Mouse (Mus musculus): ENCODE measurements around the gene Nfib.

DNA sequence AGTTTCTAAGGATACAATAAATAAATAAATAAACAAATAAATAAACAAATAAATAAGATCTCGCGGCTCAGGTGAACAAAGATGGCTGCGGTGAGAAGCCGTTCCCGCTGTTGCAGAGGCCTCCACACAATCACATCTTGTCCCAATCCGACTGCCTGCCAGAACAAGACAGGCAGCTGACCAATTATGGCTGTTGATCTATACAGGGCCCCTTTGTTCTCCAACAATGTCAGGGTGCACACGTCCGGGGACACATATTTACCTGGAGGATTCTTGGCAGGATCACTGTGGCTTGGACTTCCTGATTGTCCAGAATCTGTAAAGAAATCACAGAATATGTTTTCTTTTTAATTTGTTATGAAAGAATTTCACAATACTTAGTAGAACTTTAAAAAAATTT is 322.2 kb downstream of the Nfib start:
- TF ChIP-seq CTCF (IDR thresholded peaks at IDR 0.05; ENCODE audit: borderline replicate concordance, control insufficient read depth, extremely low read depth, insufficient read depth, low read length, poor library complexity), result no peak
- TF ChIP-seq POLR2A (IDR thresholded peaks at IDR 0.05; ENCODE audit: control insufficient read depth, extremely low read depth, insufficient read depth, low read length, poor library complexity), result no peak

All from thymus, adult 2 months (tissue).